Mouse (Mus musculus): ENCODE data around the gene Me1. TPM values are rescaled to one million over a fixed set of nuclear protein-coding genes. Genes with fewer than 3 reads are reported as not detected.

The Me1 gene
- polyA plus RNA-seq, 1 experiment from 2014 or later, result 12.4 TPM

- DNase-seq (ENCODE audit: low spot score), result no peak
- Histone ChIP-seq H3K4me3 (no peak overlapping the region), H3K27ac (no peak overlapping the region), H3K4me1 (replicated peaks) (no peaks in the 10 kb centered on the region), H3K27me3 (ENCODE audit: insufficient read depth, poor library complexity, severe bottlenecking) (no peaks in the 10 kb centered on the region), H3K9me3 (no peaks in the 10 kb centered on the region), H3K36me3 (no peaks in the 10 kb centered on the region)
- WGBS, result 77% methylated on average over 7 of the region's 7 CpGs
These were observed 30.0 kb upstream of the Me1 start for GRCm38 (mm10) chr9:86725604-86726380.

GRCm38 (mm10) chr9:86725066-86725465, 29.3 kb upstream of the Me1 start:
- Histone ChIP-seq H3K9me3 (no peaks in the 10 kb centered on the region), H3K4me3 (no peak overlapping the region), H3K36me3 (no peaks in the 10 kb centered on the region), H3K27me3 (ENCODE audit: insufficient read depth, poor library complexity, severe bottlenecking) (no peaks in the 10 kb centered on the region), H3K4me1 (replicated peaks) (no peaks in the 10 kb centered on the region), H3K27ac (no peak overlapping the region)
- WGBS, result 92% methylated on average over 4 of the region's 4 CpGs
- DNase-seq (ENCODE audit: low spot score), result no peak

DNA sequence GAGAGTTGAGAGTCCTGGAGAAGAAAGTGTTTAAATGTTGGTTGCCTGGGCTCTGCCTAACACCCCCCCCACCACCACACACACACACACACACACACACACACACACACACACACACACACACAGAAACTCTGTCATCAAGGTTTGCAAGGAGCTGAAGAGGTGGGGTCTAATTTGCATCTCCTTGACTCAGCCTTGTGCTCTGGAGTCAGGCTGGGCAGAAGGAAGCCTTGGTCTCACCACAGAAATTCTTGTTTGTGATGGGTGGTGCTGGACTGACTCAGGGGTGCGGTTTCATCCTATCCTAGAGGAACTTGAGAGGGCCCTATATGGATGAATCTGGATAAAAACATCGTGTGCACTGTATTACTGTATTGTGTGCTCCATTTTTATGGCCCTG, 25.0 kb upstream of the Me1 start:
- no peak for DNase-seq (ENCODE audit: low spot score)
- H3K27ac ChIP-seq, result no peak overlapping the region
- H3K36me3 ChIP-seq, result no peaks in the 10 kb centered on the region
- no peaks in the 10 kb centered on the region for H3K4me1 ChIP-seq (replicated peaks)
- no peaks in the 10 kb centered on the region for H3K27me3 ChIP-seq (ENCODE audit: insufficient read depth, poor library complexity, severe bottlenecking)
- no peak overlapping the region for H3K4me3 ChIP-seq
- WGBS, result 85% methylated on average over 2 of the region's 2 CpGs
- H3K9me3 ChIP-seq, result no peaks in the 10 kb centered on the region

DNA sequence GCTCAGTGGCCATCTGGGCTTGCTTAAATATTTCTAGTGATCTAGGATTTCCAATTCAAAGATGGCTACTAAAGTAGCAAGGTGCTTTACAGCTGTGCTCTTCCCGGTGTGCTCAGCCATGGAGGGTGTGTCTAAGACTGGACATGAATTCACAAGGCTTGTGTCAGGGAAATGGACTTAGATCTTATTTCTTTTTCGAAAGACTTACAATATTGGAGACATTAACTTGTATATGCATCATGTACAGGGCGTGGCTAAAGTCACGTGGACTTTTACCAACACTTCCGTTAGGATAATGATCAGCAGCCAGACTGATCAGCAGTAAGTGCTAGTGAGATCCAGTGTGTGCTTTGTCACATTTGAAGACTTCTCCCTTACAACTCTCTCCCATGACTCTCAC, 24.5 kb upstream of the Me1 start:
- no peak for DNase-seq (ENCODE audit: low spot score)
- Histone ChIP-seq H3K27ac (no peak overlapping the region), H3K27me3 (ENCODE audit: insufficient read depth, poor library complexity, severe bottlenecking) (no peaks in the 10 kb centered on the region), H3K4me1 (replicated peaks) (no peaks in the 10 kb centered on the region), H3K36me3 (no peaks in the 10 kb centered on the region), H3K4me3 (no peak overlapping the region), H3K9me3 (no peaks in the 10 kb centered on the region)
- 89% methylated on average over 5 of the region's 5 CpGs for WGBS

DNA sequence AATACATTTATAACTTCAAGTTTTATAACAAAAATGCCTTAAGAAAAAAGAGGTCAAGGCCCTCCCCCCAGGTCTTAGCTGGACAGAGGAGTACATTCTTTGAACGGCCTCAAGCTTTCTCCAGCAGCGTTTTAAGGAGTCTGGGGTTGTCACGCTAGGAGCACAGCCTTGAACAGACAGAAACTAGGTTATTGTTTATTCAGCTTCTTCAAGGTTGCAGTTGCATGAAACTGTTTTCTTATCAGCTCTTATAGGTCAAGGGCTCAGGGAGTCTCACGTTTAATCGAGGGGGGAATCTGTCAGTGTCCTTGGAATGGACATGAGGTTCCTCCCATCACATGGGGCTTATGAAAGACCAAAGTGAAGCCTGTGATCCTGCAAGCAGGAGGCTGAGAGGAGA, 21.4 kb upstream of the Me1 start:
- Histone ChIP-seq H3K27ac (no peak overlapping the region), H3K27me3 (ENCODE audit: insufficient read depth, poor library complexity, severe bottlenecking) (no peaks in the 10 kb centered on the region), H3K4me1 (replicated peaks) (no peaks in the 10 kb centered on the region), H3K9me3 (no peaks in the 10 kb centered on the region), H3K4me3 (no peak overlapping the region), H3K36me3 (no peaks in the 10 kb centered on the region)
- no peak for DNase-seq (ENCODE audit: low spot score)
- 76% methylated on average over 5 of the region's 5 CpGs for WGBS

GRCm38 (mm10) chr9:86716540-86716939, 20.8 kb upstream of the Me1 start:
- H3K27me3 ChIP-seq (ENCODE audit: insufficient read depth, poor library complexity, severe bottlenecking), result no peaks in the 10 kb centered on the region
- H3K36me3 ChIP-seq, result no peaks in the 10 kb centered on the region
- no peak overlapping the region for H3K4me3 ChIP-seq
- H3K27ac ChIP-seq, result no peak overlapping the region
- H3K4me1 ChIP-seq (replicated peaks), result no peaks in the 10 kb centered on the region
- no peak for DNase-seq (ENCODE audit: low spot score)
- no peaks in the 10 kb centered on the region for H3K9me3 ChIP-seq
- 71% methylated on average over 2 of the region's 2 CpGs for WGBS

DNA sequence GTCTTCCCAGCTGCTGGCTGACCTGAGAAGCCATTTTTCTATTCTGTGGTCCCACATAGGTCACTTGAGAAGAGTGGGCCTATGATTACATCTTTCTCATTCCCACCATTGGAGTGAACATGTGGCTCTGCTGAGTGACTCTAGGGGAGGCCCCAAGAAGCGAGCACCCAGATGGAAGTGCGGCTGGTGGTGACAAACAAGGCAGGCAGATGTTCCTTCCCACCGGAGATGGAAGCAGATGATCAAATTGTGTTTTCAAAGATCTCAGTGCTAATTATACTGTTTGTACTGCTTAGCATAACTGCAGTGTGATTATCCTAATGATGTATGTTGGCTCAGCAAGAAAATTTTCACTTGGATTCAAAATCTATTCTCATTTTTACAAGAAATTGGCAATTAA, 18.3 kb upstream of the Me1 start:
- Histone ChIP-seq H3K9me3 (no peaks in the 10 kb centered on the region), H3K36me3 (no peaks in the 10 kb centered on the region), H3K4me1 (replicated peaks) (no peaks in the 10 kb centered on the region), H3K27ac (no peak overlapping the region), H3K27me3 (ENCODE audit: insufficient read depth, poor library complexity, severe bottlenecking) (no peaks in the 10 kb centered on the region), H3K4me3 (no peak overlapping the region)
- 89% methylated on average over 3 of the region's 3 CpGs for WGBS
- no peak for DNase-seq (ENCODE audit: low spot score)

DNA sequence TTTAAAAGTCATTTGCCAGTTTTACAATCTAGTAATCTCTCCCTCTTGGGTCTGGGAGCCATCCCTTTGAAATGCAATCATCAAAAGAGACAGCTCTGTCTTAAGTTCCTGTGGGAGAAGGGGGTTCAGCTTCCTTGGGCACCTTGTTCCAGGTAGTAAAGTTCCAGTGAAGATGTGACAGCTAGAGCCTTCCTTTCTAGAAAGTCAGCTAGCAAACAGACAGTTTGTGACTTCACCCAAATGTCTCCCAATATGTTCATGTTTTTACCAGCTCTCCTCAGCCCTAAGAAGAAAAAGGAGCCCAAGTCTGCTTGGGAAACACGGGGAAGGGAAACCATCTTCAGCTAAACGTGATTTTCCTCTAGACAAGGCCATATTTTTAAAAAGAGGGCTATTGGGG, 16.9 kb upstream of the Me1 start:
- Histone ChIP-seq H3K4me3 (no peak overlapping the region), H3K9me3 (no peaks in the 10 kb centered on the region), H3K36me3 (no peaks in the 10 kb centered on the region), H3K4me1 (replicated peaks) (no peaks in the 10 kb centered on the region), H3K27ac (no peak overlapping the region), H3K27me3 (ENCODE audit: insufficient read depth, poor library complexity, severe bottlenecking) (no peaks in the 10 kb centered on the region)
- no peak for DNase-seq (ENCODE audit: low spot score)
- WGBS, result 74% methylated on average over 2 of the region's 2 CpGs

- Histone ChIP-seq H3K27me3 (ENCODE audit: insufficient read depth, poor library complexity, severe bottlenecking) (no peaks in the 10 kb centered on the region), H3K36me3 (no peaks in the 10 kb centered on the region), H3K27ac (no peak overlapping the region), H3K4me3 (no peak overlapping the region), H3K4me1 (replicated peaks) (no peaks in the 10 kb centered on the region), H3K9me3 (no peaks in the 10 kb centered on the region)
- DNase-seq (ENCODE audit: low spot score), result no peak
- 84% methylated on average over 2 of the region's 2 CpGs for WGBS
These were observed 14.4 kb upstream of the Me1 start for GRCm38 (mm10) chr9:86710091-86710634.

GRCm38 (mm10) chr9:86708921-86709320, 13.2 kb upstream of the Me1 start:
- DNase-seq (ENCODE audit: low spot score), result no peak
- H3K4me1 ChIP-seq (replicated peaks), result no peaks in the 10 kb centered on the region
- no peaks in the 10 kb centered on the region for H3K9me3 ChIP-seq
- no peak overlapping the region for H3K4me3 ChIP-seq
- 72% methylated on average over 6 of the region's 6 CpGs for WGBS
- no peaks in the 10 kb centered on the region for H3K36me3 ChIP-seq
- H3K27me3 ChIP-seq (ENCODE audit: insufficient read depth, poor library complexity, severe bottlenecking), result no peaks in the 10 kb centered on the region
- H3K27ac ChIP-seq, result no peak overlapping the region

DNA sequence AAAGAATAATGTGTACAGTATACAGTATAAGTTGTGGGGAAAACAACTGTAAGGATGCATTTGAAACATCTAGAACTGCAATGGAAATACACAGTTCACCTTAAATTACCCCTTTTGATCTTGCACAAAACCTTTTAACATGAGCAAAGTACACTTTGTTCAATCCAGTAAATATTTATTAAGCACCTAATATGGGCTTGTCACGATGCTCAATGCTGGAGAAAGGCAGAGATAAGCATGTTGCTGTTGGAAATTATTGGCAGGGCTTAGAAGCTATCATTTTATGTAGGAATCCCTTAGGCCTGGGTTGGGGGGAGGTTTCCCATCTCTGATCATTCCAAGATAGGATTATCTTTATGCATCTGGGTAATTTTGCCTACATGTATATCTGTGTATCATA, 11.7 kb upstream of the Me1 start:
- Histone ChIP-seq H3K4me1 (replicated peaks) (no peaks in the 10 kb centered on the region), H3K9me3 (no peaks in the 10 kb centered on the region), H3K4me3 (no peak overlapping the region), H3K27ac (no peak overlapping the region), H3K27me3 (ENCODE audit: insufficient read depth, poor library complexity, severe bottlenecking) (no peaks in the 10 kb centered on the region), H3K36me3 (no peaks in the 10 kb centered on the region)
- DNase-seq (ENCODE audit: low spot score), result no peak
- WGBS, result 69% methylated on average over 1 of the region's 1 CpGs

- no peak overlapping the region for H3K27ac ChIP-seq
- WGBS, result 25% methylated on average over 2 of the region's 2 CpGs
- H3K36me3 ChIP-seq, result no peaks in the 10 kb centered on the region
- no peak for DNase-seq (ENCODE audit: low spot score)
- H3K4me1 ChIP-seq (replicated peaks), result no peaks in the 10 kb centered on the region
- no peak overlapping the region for H3K4me3 ChIP-seq
- H3K27me3 ChIP-seq (ENCODE audit: insufficient read depth, poor library complexity, severe bottlenecking), result peaks cover 5% of the 10 kb centered on the region; the same call in 1 of the 2 replicates
- no peaks in the 10 kb centered on the region for H3K9me3 ChIP-seq
These were observed 6.1 kb upstream of the Me1 start for GRCm38 (mm10) chr9:86701844-86702243.

GRCm38 (mm10) chr9:86701264-86701663, 5.5 kb upstream of the Me1 start:
- no peak overlapping the region for H3K4me3 ChIP-seq
- DNase-seq (ENCODE audit: low spot score), result no peak
- no peaks in the 10 kb centered on the region for H3K4me1 ChIP-seq (replicated peaks)
- H3K27me3 ChIP-seq (ENCODE audit: insufficient read depth, poor library complexity, severe bottlenecking), result peaks cover 9% of the 10 kb centered on the region; the same call in 1 of the 2 replicates
- no peaks in the 10 kb centered on the region for H3K9me3 ChIP-seq
- WGBS, result 39% methylated on average over 5 of the region's 5 CpGs
- H3K36me3 ChIP-seq, result no peaks in the 10 kb centered on the region
- H3K27ac ChIP-seq, result no peak overlapping the region

Data from hindbrain, embryonic 10.5 days (tissue).